Mouse (Mus musculus): ENCODE data around the gene Bud23. TPM values are rescaled to one million over a fixed set of nuclear protein-coding genes. Genes with fewer than 3 reads are reported as not detected.
A peak's percentile ranks its signal among the peaks of the same experiment; 100 is the strongest.
"Not testable (repeated sequence)": the region's sequence is repeated elsewhere in the genome, so short reads cannot be mapped to it uniquely, and the experiment has no call there.

Bud23 gene
- polyA plus RNA-seq, 1 experiment from 2014 or later: 109 TPM

GRCm38 (mm10) chr5:135066008-135066407 is 1.2 kb upstream of the Bud23 start:
- peaks cover 21% of the 10 kb centered on the region for H3K4me1 ChIP-seq
- ATAC-seq (ENCODE audit: insufficient number of reproducible peaks, low FRiP score, low TSS enrichment, low read depth): no peak
- H3K9me3 ChIP-seq: no peaks in the 10 kb centered on the region
- H3K36me3 ChIP-seq: peaks cover 39% of the 10 kb centered on the region
- H3K27me3 ChIP-seq: no peaks in the 10 kb centered on the region
- no peak overlapping the region for H3K9ac ChIP-seq
- H3K27ac ChIP-seq: no peak overlapping the region
- no peak overlapping the region for H3K4me3 ChIP-seq
- 88% methylated on average over 3 of the region's 3 CpGs for WGBS
- H3K4me2 ChIP-seq: no peak overlapping the region

GRCm38 (mm10) chr5:135064382-135064766 is 385 bp downstream of the Bud23 start:
- no peaks in the 10 kb centered on the region for H3K27me3 ChIP-seq
- WGBS: under 1% methylated on average over 40 of the region's 40 CpGs
- H3K27ac ChIP-seq: peak overlapping the region; percentile 69
- peaks cover 21% of the 10 kb centered on the region for H3K4me1 ChIP-seq
- H3K4me2 ChIP-seq: peak overlapping the region; percentile 93
- ATAC-seq (ENCODE audit: insufficient number of reproducible peaks, low FRiP score, low TSS enrichment, low read depth): no peak
- H3K4me3 ChIP-seq: peak overlapping the region; percentile 95
- H3K9me3 ChIP-seq: no peaks in the 10 kb centered on the region
- peak overlapping the region; percentile 79 for H3K9ac ChIP-seq
- peaks cover 55% of the 10 kb centered on the region for H3K36me3 ChIP-seq

GRCm38 (mm10) chr5:135063629-135064381 is 954 bp downstream of the Bud23 start, which contains the start of gene Dnajc30:
Dnajc30 (plus strand) TSS chr5:135064202.
- peak; percentile 93 for ATAC-seq (ENCODE audit: insufficient number of reproducible peaks, low FRiP score, low TSS enrichment, low read depth)
- H3K4me2 ChIP-seq: peak within 1 kb of the TSS; percentile 93
- H3K9ac ChIP-seq: peak within 1 kb of the TSS; percentile 79
- no peaks in the 10 kb centered on the region for H3K9me3 ChIP-seq
- H3K27ac ChIP-seq: peak within 1 kb of the TSS; percentile 69
- peaks cover 21% of the 10 kb centered on the region for H3K4me1 ChIP-seq
- no peaks in the 10 kb centered on the region for H3K27me3 ChIP-seq
- peaks cover 61% of the 10 kb centered on the region for H3K36me3 ChIP-seq
- H3K4me3 ChIP-seq: peak within 1 kb of the TSS; percentile 95
- WGBS: under 1% methylated on average over 52 of the region's 52 CpGs

GRCm38 (mm10) chr5:135053356-135053755 is 11.4 kb downstream of the Bud23 start:
- H3K4me1 ChIP-seq: no peaks in the 10 kb centered on the region
- no peak overlapping the region for H3K27ac ChIP-seq
- no peak overlapping the region for H3K9ac ChIP-seq
- no peaks in the 10 kb centered on the region for H3K27me3 ChIP-seq
- peaks cover 79% of the 10 kb centered on the region for H3K36me3 ChIP-seq
- no peaks in the 10 kb centered on the region for H3K9me3 ChIP-seq
- H3K4me3 ChIP-seq: no peak overlapping the region
- 92% methylated on average over 12 of the region's 12 CpGs for WGBS
- ATAC-seq (ENCODE audit: insufficient number of reproducible peaks, low FRiP score, low TSS enrichment, low read depth): no peak
- H3K4me2 ChIP-seq: no peak overlapping the region

DNA sequence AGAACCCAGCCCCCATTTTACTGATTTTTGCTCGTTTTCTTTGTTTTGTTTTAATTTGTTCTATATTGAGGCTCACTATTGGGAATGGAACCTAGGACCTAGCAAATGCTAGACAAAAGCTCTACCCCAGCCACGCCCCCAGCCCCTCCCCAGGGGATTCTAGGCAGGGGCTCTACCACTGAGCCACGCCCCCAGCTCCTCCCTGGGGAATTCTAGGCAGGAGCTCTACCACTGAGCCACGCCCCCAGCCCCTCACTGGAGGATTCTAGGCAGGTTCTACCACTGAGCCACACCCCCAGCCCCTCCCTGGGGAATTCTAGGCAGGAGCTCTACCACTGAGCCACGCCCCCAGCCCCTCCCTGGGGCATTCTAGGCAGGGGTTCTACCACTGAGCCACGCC is 15.5 kb downstream of the Bud23 start:
- H3K36me3 ChIP-seq: peaks cover 78% of the 10 kb centered on the region
- H3K27ac ChIP-seq; H3K9ac ChIP-seq; H3K4me1 ChIP-seq; H3K27me3 ChIP-seq; H3K9me3 ChIP-seq; ATAC-seq (ENCODE audit: insufficient number of reproducible peaks, low FRiP score, low TSS enrichment, low read depth); H3K4me2 ChIP-seq; H3K4me3 ChIP-seq: not testable (repeated sequence)
- 85% methylated on average over 5 of the region's 6 CpGs for WGBS

DNA sequence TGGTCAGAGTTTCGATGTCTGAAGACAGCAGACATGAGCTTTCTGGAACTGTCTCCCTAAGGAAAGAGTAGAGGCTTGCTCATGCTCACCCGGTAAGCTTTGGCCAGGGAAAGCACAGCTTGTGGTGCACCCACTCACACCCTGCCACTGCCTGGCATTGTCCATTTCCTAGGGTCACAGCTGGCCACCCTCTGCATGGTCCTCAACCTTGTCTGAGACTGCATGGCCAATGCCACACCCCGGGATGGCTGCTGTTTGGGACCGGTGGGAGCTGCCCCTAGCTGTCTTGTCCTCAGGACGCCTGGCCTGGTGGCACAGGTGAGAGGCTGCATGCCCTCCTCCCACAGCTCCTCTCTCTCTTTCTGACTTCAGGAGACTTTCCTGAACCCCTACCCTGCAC is 16.2 kb downstream of the Bud23 start:
- no peaks in the 10 kb centered on the region for H3K4me1 ChIP-seq
- no peak overlapping the region for H3K27ac ChIP-seq
- no peak overlapping the region for H3K9ac ChIP-seq
- no peak overlapping the region for H3K4me2 ChIP-seq
- no peaks in the 10 kb centered on the region; the same call in 1 of the 2 replicates for H3K9me3 ChIP-seq
- no peak overlapping the region for H3K4me3 ChIP-seq
- no peaks in the 10 kb centered on the region for H3K27me3 ChIP-seq
- H3K36me3 ChIP-seq: peaks cover 74% of the 10 kb centered on the region
- WGBS: 92% methylated on average over 5 of the region's 5 CpGs
- no peak for ATAC-seq (ENCODE audit: insufficient number of reproducible peaks, low FRiP score, low TSS enrichment, low read depth)

- Histone ChIP-seq H3K4me2 (no peak overlapping the region), H3K4me1 (peaks cover 2% of the 10 kb centered on the region; the same call in 1 of the 2 replicates), H3K9ac (no peak overlapping the region), H3K27ac (no peak overlapping the region), H3K9me3 (no peaks in the 10 kb centered on the region; the same call in 1 of the 2 replicates), H3K27me3 (no peaks in the 10 kb centered on the region), H3K36me3 (peaks cover 48% of the 10 kb centered on the region), H3K4me3 (no peak overlapping the region)
- no peak for ATAC-seq (ENCODE audit: insufficient number of reproducible peaks, low FRiP score, low TSS enrichment, low read depth)
- 87% methylated on average over 3 of the region's 3 CpGs for WGBS
Observed at GRCm38 (mm10) chr5:135044575-135044974, 20.2 kb downstream of the Bud23 start.

DNA sequence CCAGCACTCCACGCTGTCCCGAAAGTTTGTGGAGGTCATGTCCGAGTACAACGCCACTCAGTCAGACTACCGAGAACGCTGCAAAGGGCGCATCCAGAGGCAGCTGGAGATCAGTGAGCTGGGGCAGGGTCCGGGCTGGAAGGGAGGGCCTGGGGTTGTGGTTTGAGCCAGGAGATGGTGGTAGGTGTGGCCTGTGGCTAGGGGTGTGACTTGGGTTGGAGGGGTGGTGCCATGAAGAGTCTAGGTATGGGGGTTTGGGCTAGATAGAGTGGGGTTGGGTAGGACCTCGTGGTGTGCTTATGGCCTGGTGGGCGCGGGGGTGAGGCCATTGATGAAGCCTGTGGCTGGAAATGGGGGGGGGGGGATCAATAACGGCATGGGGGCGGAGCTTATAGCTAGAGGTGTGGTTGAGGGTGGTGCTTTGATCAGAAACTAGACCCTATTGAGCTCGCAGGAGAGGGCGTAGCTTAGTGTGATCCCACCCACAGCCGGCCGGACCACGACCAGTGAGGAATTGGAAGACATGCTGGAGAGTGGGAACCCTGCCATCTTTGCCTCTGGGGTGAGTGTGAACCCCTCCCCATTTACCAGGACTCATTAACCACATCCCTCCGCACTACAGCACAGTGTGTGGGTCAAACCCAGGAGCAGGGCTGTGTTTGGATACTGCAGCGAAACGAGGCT is 22.5 kb downstream of the Bud23 start:
- H3K4me3 ChIP-seq: no peak overlapping the region
- peak; percentile 22; the same call in 1 of the 2 replicates for ATAC-seq (ENCODE audit: insufficient number of reproducible peaks, low FRiP score, low TSS enrichment, low read depth)
- H3K4me1 ChIP-seq: peaks cover 2% of the 10 kb centered on the region; the same call in 1 of the 2 replicates
- peaks cover 45% of the 10 kb centered on the region for H3K36me3 ChIP-seq
- H3K9me3 ChIP-seq: no peaks in the 10 kb centered on the region; the same call in 1 of the 2 replicates
- no peak overlapping the region for H3K27ac ChIP-seq
- H3K27me3 ChIP-seq: no peaks in the 10 kb centered on the region
- no peak overlapping the region for H3K4me2 ChIP-seq
- 35% methylated on average over 21 of the region's 21 CpGs for WGBS
- H3K9ac ChIP-seq: no peak overlapping the region

GRCm38 (mm10) chr5:135040777-135041176 is 24.0 kb downstream of the Bud23 start:
- Histone ChIP-seq H3K9ac (no peak overlapping the region), H3K36me3 (peaks cover 37% of the 10 kb centered on the region), H3K4me1 (peaks cover 3% of the 10 kb centered on the region), H3K4me3 (no peak overlapping the region), H3K27ac (no peak overlapping the region), H3K4me2 (no peak overlapping the region), H3K9me3 (no peaks in the 10 kb centered on the region; the same call in 1 of the 2 replicates), H3K27me3 (no peaks in the 10 kb centered on the region)
- 74% methylated on average over 11 of the region's 11 CpGs for WGBS
- ATAC-seq (ENCODE audit: insufficient number of reproducible peaks, low FRiP score, low TSS enrichment, low read depth): no peak

DNA sequence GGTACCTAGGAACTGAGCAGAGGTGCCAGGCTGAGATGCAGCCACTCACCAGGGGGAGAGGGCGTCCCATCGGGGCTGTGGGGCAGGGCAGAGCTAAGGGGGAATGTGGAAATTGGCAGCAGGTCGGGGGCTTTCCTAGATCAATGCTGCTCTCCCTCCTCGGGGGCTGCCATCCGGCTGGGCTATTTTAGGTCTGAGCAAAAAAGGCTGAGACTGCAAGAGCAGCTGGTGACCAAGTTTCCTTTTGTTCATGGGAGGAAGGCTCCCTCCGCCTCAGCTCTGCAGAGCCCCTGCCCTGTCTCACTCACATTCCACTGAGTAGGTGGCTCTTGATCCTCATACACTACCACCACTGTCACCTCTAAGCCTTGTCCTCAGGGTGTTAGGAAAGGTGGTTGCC is 24.7 kb downstream of the Bud23 start:
- Histone ChIP-seq H3K4me2 (no peak overlapping the region), H3K27me3 (no peaks in the 10 kb centered on the region), H3K36me3 (peaks cover 30% of the 10 kb centered on the region), H3K9me3 (no peaks in the 10 kb centered on the region; the same call in 1 of the 2 replicates), H3K4me1 (peaks cover 8% of the 10 kb centered on the region), H3K9ac (no peak overlapping the region), H3K27ac (no peak overlapping the region), H3K4me3 (no peak overlapping the region)
- 64% methylated on average over 6 of the region's 6 CpGs for WGBS
- ATAC-seq (ENCODE audit: insufficient number of reproducible peaks, low FRiP score, low TSS enrichment, low read depth): no peak

DNA sequence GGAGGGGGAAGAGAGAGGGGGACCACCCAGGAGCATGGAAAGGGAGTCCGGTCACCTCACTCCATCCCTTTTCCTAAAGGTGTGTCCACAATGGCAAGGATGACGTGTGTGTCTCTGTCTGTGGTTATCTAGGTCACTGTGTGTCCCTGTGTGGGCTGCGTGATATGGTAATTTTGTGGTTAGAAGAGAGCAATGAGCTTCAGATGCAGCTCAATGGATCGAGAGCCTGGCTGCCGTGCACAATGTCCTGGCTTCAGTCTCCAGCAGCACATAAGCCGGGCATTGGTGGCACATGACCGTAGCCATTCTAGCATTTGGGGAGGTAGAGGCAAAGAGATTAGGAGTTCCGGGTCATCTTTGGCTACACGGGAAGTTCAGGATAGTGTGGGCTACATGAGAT is 25.2 kb downstream of the Bud23 start:
- H3K27me3 ChIP-seq: no peaks in the 10 kb centered on the region
- H3K4me2 ChIP-seq: no peak overlapping the region
- no peak overlapping the region for H3K4me3 ChIP-seq
- WGBS: 87% methylated on average over 9 of the region's 9 CpGs
- no peak for ATAC-seq (ENCODE audit: insufficient number of reproducible peaks, low FRiP score, low TSS enrichment, low read depth)
- H3K4me1 ChIP-seq: peaks cover 8% of the 10 kb centered on the region
- H3K36me3 ChIP-seq: peaks cover 25% of the 10 kb centered on the region
- no peak overlapping the region for H3K27ac ChIP-seq
- no peaks in the 10 kb centered on the region; the same call in 1 of the 2 replicates for H3K9me3 ChIP-seq
- H3K9ac ChIP-seq: no peak overlapping the region

DNA sequence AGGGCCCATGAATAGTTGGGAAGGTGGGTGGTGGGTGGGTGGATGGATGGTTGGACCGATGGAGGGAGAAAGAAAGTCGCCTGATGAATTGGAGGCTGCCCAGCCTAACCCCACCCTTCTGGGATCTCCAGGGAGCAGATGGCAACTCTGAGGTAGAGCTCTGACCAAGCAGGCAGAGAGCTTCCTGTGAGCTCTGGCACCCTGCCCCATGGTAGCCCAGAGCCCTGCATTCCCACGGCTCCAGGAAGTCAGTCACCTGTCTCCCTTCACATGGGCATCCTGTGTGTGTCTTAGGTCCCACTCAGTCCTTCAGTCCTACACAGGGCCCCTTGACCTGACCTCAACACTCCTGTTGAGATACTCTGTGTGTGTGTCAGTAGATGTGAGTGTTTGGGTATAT is 26.8 kb downstream of the Bud23 start:
- peaks cover 20% of the 10 kb centered on the region; the same call in 1 of the 2 replicates for H3K36me3 ChIP-seq
- H3K27me3 ChIP-seq: no peaks in the 10 kb centered on the region
- H3K4me3 ChIP-seq: no peak overlapping the region
- H3K27ac ChIP-seq: no peak overlapping the region
- 88% methylated on average over 3 of the region's 3 CpGs for WGBS
- peaks cover 8% of the 10 kb centered on the region for H3K4me1 ChIP-seq
- no peak overlapping the region for H3K4me2 ChIP-seq
- H3K9me3 ChIP-seq: no peaks in the 10 kb centered on the region
- H3K9ac ChIP-seq: no peak overlapping the region
- ATAC-seq (ENCODE audit: insufficient number of reproducible peaks, low FRiP score, low TSS enrichment, low read depth): no peak
